Mouse (Mus musculus): Measurements from ENCODE around the gene Kcnip4. TPM values are rescaled to one million over a fixed set of nuclear protein-coding genes. Genes with fewer than 3 reads are reported as not detected.

The Kcnip4 gene
- polyA plus RNA-seq, 1 experiment from 2014 or later, result 0.51 TPM

- no peak overlapping the region for H3K9ac ChIP-seq
- H3K27ac ChIP-seq (replicated peaks), result no peak overlapping the region
- H3K27me3 ChIP-seq (replicated peaks), result no peaks in the 10 kb centered on the region
- no peaks in the 10 kb centered on the region for H3K9me3 ChIP-seq
- no peaks in the 10 kb centered on the region for H3K4me1 ChIP-seq
- no peak overlapping the region for H3K4me3 ChIP-seq
- H3K4me2 ChIP-seq, result no peak overlapping the region
- 63% methylated on average over 4 of the region's 4 CpGs for WGBS
- no peaks in the 10 kb centered on the region for H3K36me3 ChIP-seq
- no peak for ATAC-seq (ENCODE audit: extremely low read depth, insufficient number of reproducible peaks, low FRiP score, low TSS enrichment)
Observed at GRCm38 (mm10) chr5:49057636-49058340, 466.9 kb downstream of the Kcnip4 start.

- Histone ChIP-seq H3K36me3 (no peaks in the 10 kb centered on the region), H3K27me3 (replicated peaks) (no peaks in the 10 kb centered on the region), H3K27ac (replicated peaks) (no peak overlapping the region), H3K9me3 (no peaks in the 10 kb centered on the region), H3K4me2 (no peak overlapping the region), H3K9ac (no peak overlapping the region), H3K4me1 (no peaks in the 10 kb centered on the region), H3K4me3 (no peak overlapping the region)
- no peak for ATAC-seq (ENCODE audit: extremely low read depth, insufficient number of reproducible peaks, low FRiP score, low TSS enrichment)
- WGBS, result 69% methylated on average over 1 of the region's 1 CpGs
Observed at GRCm38 (mm10) chr5:49047960-49048359, 476.7 kb downstream of the Kcnip4 start.

GRCm38 (mm10) chr5:49041259-49041845 is 483.4 kb downstream of the Kcnip4 start:
- Histone ChIP-seq H3K9me3 (no peaks in the 10 kb centered on the region), H3K4me2 (no peak overlapping the region), H3K4me3 (no peak overlapping the region), H3K4me1 (no peaks in the 10 kb centered on the region), H3K27ac (replicated peaks) (no peak overlapping the region), H3K9ac (no peak overlapping the region), H3K36me3 (no peaks in the 10 kb centered on the region), H3K27me3 (replicated peaks) (no peaks in the 10 kb centered on the region)
- WGBS, result 65% methylated on average over 6 of the region's 6 CpGs
- no peak for ATAC-seq (ENCODE audit: extremely low read depth, insufficient number of reproducible peaks, low FRiP score, low TSS enrichment)

GRCm38 (mm10) chr5:48997359-48997758 is 527.3 kb downstream of the Kcnip4 start:
- Histone ChIP-seq H3K9ac (no peak overlapping the region), H3K36me3 (no peaks in the 10 kb centered on the region), H3K4me3 (no peak overlapping the region), H3K27me3 (replicated peaks) (no peaks in the 10 kb centered on the region), H3K27ac (replicated peaks) (no peak overlapping the region), H3K4me2 (no peak overlapping the region), H3K4me1 (no peaks in the 10 kb centered on the region), H3K9me3 (no peaks in the 10 kb centered on the region)
- 60% methylated on average over 4 of the region's 4 CpGs for WGBS
- ATAC-seq (ENCODE audit: extremely low read depth, insufficient number of reproducible peaks, low FRiP score, low TSS enrichment), result no peak

- Histone ChIP-seq H3K9ac (no peak overlapping the region), H3K27ac (replicated peaks) (no peak overlapping the region), H3K36me3 (no peaks in the 10 kb centered on the region), H3K4me2 (no peak overlapping the region), H3K9me3 (no peaks in the 10 kb centered on the region), H3K27me3 (replicated peaks) (no peaks in the 10 kb centered on the region), H3K4me1 (no peaks in the 10 kb centered on the region), H3K4me3 (no peak overlapping the region)
- 71% methylated on average over 1 of the region's 1 CpGs for WGBS
- no peak for ATAC-seq (ENCODE audit: extremely low read depth, insufficient number of reproducible peaks, low FRiP score, low TSS enrichment)
Observed at GRCm38 (mm10) chr5:48989145-48989659, 535.5 kb downstream of the Kcnip4 start.

- Histone ChIP-seq H3K9ac (no peak overlapping the region), H3K4me2 (no peak overlapping the region), H3K4me3 (no peak overlapping the region), H3K36me3 (no peaks in the 10 kb centered on the region), H3K27ac (replicated peaks) (no peak overlapping the region), H3K9me3 (no peaks in the 10 kb centered on the region), H3K4me1 (no peaks in the 10 kb centered on the region), H3K27me3 (replicated peaks) (no peaks in the 10 kb centered on the region)
- no peak for ATAC-seq (ENCODE audit: extremely low read depth, insufficient number of reproducible peaks, low FRiP score, low TSS enrichment)
- WGBS, result 76% methylated on average over 2 of the region's 2 CpGs
Observed at GRCm38 (mm10) chr5:48942378-48943088, 582.2 kb downstream of the Kcnip4 start.

GRCm38 (mm10) chr5:48931881-48932280 is 592.8 kb downstream of the Kcnip4 start:
- H3K36me3 ChIP-seq, result no peaks in the 10 kb centered on the region
- H3K4me2 ChIP-seq, result no peak overlapping the region
- no peaks in the 10 kb centered on the region for H3K4me1 ChIP-seq
- H3K9ac ChIP-seq, result no peak overlapping the region
- WGBS, result 61% methylated on average over 2 of the region's 2 CpGs
- ATAC-seq (ENCODE audit: extremely low read depth, insufficient number of reproducible peaks, low FRiP score, low TSS enrichment), result no peak
- no peaks in the 10 kb centered on the region for H3K9me3 ChIP-seq
- no peak overlapping the region for H3K4me3 ChIP-seq
- no peaks in the 10 kb centered on the region for H3K27me3 ChIP-seq (replicated peaks)
- no peak overlapping the region for H3K27ac ChIP-seq (replicated peaks)

GRCm38 (mm10) chr5:48890216-48890615 is 634.5 kb downstream of the Kcnip4 start:
- no peaks in the 10 kb centered on the region for H3K36me3 ChIP-seq
- no peaks in the 10 kb centered on the region for H3K27me3 ChIP-seq (replicated peaks)
- H3K27ac ChIP-seq (replicated peaks), result no peak overlapping the region
- H3K4me2 ChIP-seq, result peak overlapping the region; percentile 69
- H3K4me3 ChIP-seq, result peak overlapping the region; percentile 44
- H3K9ac ChIP-seq, result no peak overlapping the region
- 0 out of 2 replicates have a peak, but pooled peaks cover 7% of the 10 kb centered on the region for H3K4me1 ChIP-seq
- 57% methylated on average over 8 of the region's 8 CpGs for WGBS
- H3K9me3 ChIP-seq, result no peaks in the 10 kb centered on the region
- no peak for ATAC-seq (ENCODE audit: extremely low read depth, insufficient number of reproducible peaks, low FRiP score, low TSS enrichment)

- peak overlapping the region; percentile 47 for H3K9ac ChIP-seq
- 11% methylated on average over 18 of the region's 18 CpGs for WGBS
- H3K27ac ChIP-seq (replicated peaks), result no peak overlapping the region
- H3K9me3 ChIP-seq, result no peaks in the 10 kb centered on the region
- peak overlapping the region; percentile 44 for H3K4me3 ChIP-seq
- H3K4me2 ChIP-seq, result peak overlapping the region; percentile 69
- H3K27me3 ChIP-seq (replicated peaks), result no peaks in the 10 kb centered on the region
- 0 out of 2 replicates have a peak, but pooled peaks cover 7% of the 10 kb centered on the region for H3K4me1 ChIP-seq
- no peak for ATAC-seq (ENCODE audit: extremely low read depth, insufficient number of reproducible peaks, low FRiP score, low TSS enrichment)
- H3K36me3 ChIP-seq, result no peaks in the 10 kb centered on the region
Observed at GRCm38 (mm10) chr5:48889395-48890194, 635.1 kb downstream of the Kcnip4 start.

GRCm38 (mm10) chr5:48878081-48878480 is 646.6 kb downstream of the Kcnip4 start:
- Histone ChIP-seq H3K9me3 (no peaks in the 10 kb centered on the region), H3K4me2 (no peak overlapping the region), H3K36me3 (no peaks in the 10 kb centered on the region), H3K27me3 (replicated peaks) (no peaks in the 10 kb centered on the region), H3K4me1 (no peaks in the 10 kb centered on the region), H3K9ac (no peak overlapping the region), H3K4me3 (no peak overlapping the region), H3K27ac (replicated peaks) (no peak overlapping the region)
- 45% methylated on average over 2 of the region's 2 CpGs for WGBS
- ATAC-seq (ENCODE audit: extremely low read depth, insufficient number of reproducible peaks, low FRiP score, low TSS enrichment), result no peak
